Mouse (Mus musculus) MEL (cell line): ENCODE data around the gene Ezh1. TPM values are rescaled to one million over a fixed set of nuclear protein-coding genes. Genes with fewer than 3 reads are reported as not detected.
A peak's percentile ranks its signal among the peaks of the same experiment; 100 is the strongest.

Experiments
- DNase-seq: peaks from one replicate; pipeline ENCODE4 v3.0.0; 2011; ENCODE audit warnings: low read depth, low spot score
- H3K27ac ChIP-seq: 2 replicates; pipeline ENCODE4 v1.5.1; 2012; ENCODE audit warnings: low read depth, mild to moderate bottlenecking, control low read depth, low read length, moderate library complexity; ENCODE audit not compliant: control insufficient read depth
- H3K27me3 ChIP-seq, 2 experiments: fragments of 150-350 bp in 1 of 2; sonication (generic) in 1 of 2; 2 replicates each; pipeline ENCODE4 v1.6.1; 2012; ENCODE audit warnings: low read length in 2 of 2, mild to moderate bottlenecking in 2 of 2, improper control_type of control experiment in 1 of 2, moderate library complexity in 1 of 2; ENCODE audit not compliant: insufficient read depth in 2 of 2, control insufficient read depth in 1 of 2
- H3K36me3 ChIP-seq, 2 experiments: 2 replicates each; pipeline ENCODE4 v1.6.1; 2012 to 2014; ENCODE audit warnings: low read length in 2 of 2, improper control_type of control experiment in 1 of 2, inconsistent platforms in 1 of 2, mild to moderate bottlenecking in 1 of 2; ENCODE audit not compliant: insufficient read depth in 2 of 2, control insufficient read depth in 1 of 2
- H3K4me1 ChIP-seq, 2 experiments: fragments of 150-350 bp in 1 of 2; sonication (generic) in 1 of 2; 2 replicates each; pipeline ENCODE4 v1.6.1; 2012; ENCODE audit warnings: low read length in 2 of 2, improper control_type of control experiment in 1 of 2, mild to moderate bottlenecking in 1 of 2; ENCODE audit not compliant: insufficient read depth in 2 of 2, control insufficient read depth in 1 of 2
- H3K4me3 ChIP-seq, 2 experiments: fragments of 150-350 bp in 1 of 2; sonication (generic) in 1 of 2; 2 replicates each; pipeline ENCODE4 v1.5.1; 2012; ENCODE audit warnings: low read depth in 2 of 2, low read length in 2 of 2, mild to moderate bottlenecking in 2 of 2, moderate library complexity in 2 of 2, control low read depth in 1 of 2, improper control_type of control experiment in 1 of 2; ENCODE audit not compliant: control insufficient read depth in 1 of 2, insufficient read depth in 1 of 2
- H3K79me2 ChIP-seq: 2 replicates; pipeline ENCODE4 v1.6.1; 2012; ENCODE audit warnings: mild to moderate bottlenecking, low read length, moderate library complexity; ENCODE audit not compliant: control insufficient read depth, poor library complexity, insufficient read depth
- H3K9ac ChIP-seq: 2 replicates; pipeline ENCODE4 v1.6.1; 2012; ENCODE audit warnings: low read depth, mild to moderate bottlenecking, control low read depth, low read length, moderate library complexity; ENCODE audit not compliant: control insufficient read depth, poor library complexity, severe bottlenecking
- H3K9me3 ChIP-seq: fragments of 150-350 bp; sonication (generic); replicated peaks from 2 replicates; pipeline ENCODE4 v1.6.1; 2012; ENCODE audit warnings: mild to moderate bottlenecking, low read length, improper control_type of control experiment, moderate library complexity; ENCODE audit not compliant: insufficient read depth
- BHLHE40 ChIP-seq: IDR thresholded peaks from 2 replicates; pipeline ENCODE4 v1.6.1; 2012; ENCODE audit warnings: low read depth, mild to moderate bottlenecking, inconsistent platforms, low read length, improper control_type of control experiment, borderline replicate concordance
- CHD1 ChIP-seq: IDR thresholded peaks from 2 replicates; pipeline ENCODE4 v1.6.1; 2012; ENCODE audit warnings: low read depth, mild to moderate bottlenecking, inconsistent platforms, low read length, improper control_type of control experiment
- CHD2 ChIP-seq: IDR thresholded peaks from 2 replicates; pipeline ENCODE4 v1.6.1; 2011; ENCODE audit warnings: low read length, improper control_type of control experiment
- CTCF ChIP-seq, 3 experiments: IDR thresholded peaks in 2 of 3; conservative IDR thresholded peaks in 1 of 3; 2 replicates each; pipeline ENCODE4 v1.5.1; 2011 to 2012; ENCODE audit warnings: low read length in 3 of 3, low read depth in 2 of 3, mild to moderate bottlenecking in 2 of 3, improper control_type of control experiment in 1 of 3, inconsistent platforms in 1 of 3, mixed read lengths in 1 of 3, moderate library complexity in 1 of 3; ENCODE audit not compliant: control insufficient read depth in 1 of 3, insufficient read depth in 1 of 3, poor library complexity in 1 of 3, severe bottlenecking in 1 of 3
- E2F4 ChIP-seq: IDR thresholded peaks from 2 replicates; pipeline ENCODE4 v1.6.1; 2011; ENCODE audit warnings: low read depth, low read length, improper control_type of control experiment, borderline replicate concordance
- ELF1 ChIP-seq: IDR thresholded peaks from 2 replicates; pipeline ENCODE4 v1.6.1; 2014; ENCODE audit warnings: low read depth, mild to moderate bottlenecking, inconsistent platforms, low read length, improper control_type of control experiment, moderate library complexity
- EP300 ChIP-seq, 2 experiments: IDR thresholded peaks; 2 replicates each; pipeline ENCODE4 v1.6.1; 2011; ENCODE audit warnings: improper control_type of control experiment in 2 of 2, low read length in 2 of 2, low read depth in 1 of 2, mild to moderate bottlenecking in 1 of 2
- ETS1 ChIP-seq: IDR thresholded peaks from 2 replicates; pipeline ENCODE4 v1.6.1; 2012; ENCODE audit warnings: low read depth, mild to moderate bottlenecking, inconsistent platforms, low read length, improper control_type of control experiment, moderate library complexity
- GATA1 ChIP-seq: IDR thresholded peaks from 2 replicates; pipeline ENCODE4 v1.6.1; 2011; ENCODE audit warnings: low read depth, low read length, improper control_type of control experiment
- HCFC1 ChIP-seq: IDR thresholded peaks from 2 replicates; pipeline ENCODE4 v1.6.1; 2012; ENCODE audit warnings: low read depth, mild to moderate bottlenecking, inconsistent platforms, low read length, improper control_type of control experiment, moderate library complexity
- JUND ChIP-seq: IDR thresholded peaks from 2 replicates; pipeline ENCODE4 v1.6.1; 2011; ENCODE audit warnings: low read depth, mild to moderate bottlenecking, improper control_type of control experiment, low read length
- KAT2A ChIP-seq: conservative IDR thresholded peaks from 2 replicates; pipeline ENCODE4 v1.6.1; 2012; ENCODE audit warnings: low read depth, low read length, improper control_type of control experiment, inconsistent platforms
- MAFK ChIP-seq: IDR thresholded peaks from 2 replicates; pipeline ENCODE4 v1.6.1; 2011; ENCODE audit warnings: low read depth, mild to moderate bottlenecking, low read length, improper control_type of control experiment, borderline replicate concordance
- MAX ChIP-seq: IDR thresholded peaks from 2 replicates; pipeline ENCODE4 v1.6.1; 2011; ENCODE audit warnings: low read length, improper control_type of control experiment
- MAZ ChIP-seq: IDR thresholded peaks from 2 replicates; pipeline ENCODE4 v1.6.1; 2012; ENCODE audit warnings: low read depth, mild to moderate bottlenecking, inconsistent platforms, low read length, improper control_type of control experiment
- MEF2A ChIP-seq: IDR thresholded peaks from 2 replicates; pipeline ENCODE4 v1.6.1; 2014; ENCODE audit warnings: low read depth, mild to moderate bottlenecking, inconsistent platforms, low read length, improper control_type of control experiment; ENCODE audit not compliant: poor library complexity, insufficient replicate concordance, severe bottlenecking; ENCODE audit errors: extremely low read depth
- MXI1 ChIP-seq: IDR thresholded peaks from 2 replicates; pipeline ENCODE4 v1.6.1; 2011; ENCODE audit warnings: mild to moderate bottlenecking, low read depth, low read length, improper control_type of control experiment
- MYC ChIP-seq: IDR thresholded peaks from 2 replicates; pipeline ENCODE4 v1.6.1; 2011; ENCODE audit warnings: low read depth, mild to moderate bottlenecking, low read length, improper control_type of control experiment, moderate library complexity
- NELFE ChIP-seq: IDR thresholded peaks from 2 replicates; pipeline ENCODE4 v1.6.1; 2011; ENCODE audit warnings: low read depth, low read length, improper control_type of control experiment
- NRF1 ChIP-seq: IDR thresholded peaks from 2 replicates; pipeline ENCODE4 v1.6.1; 2014; ENCODE audit warnings: low read depth, mild to moderate bottlenecking, inconsistent platforms, low read length, improper control_type of control experiment, moderate library complexity; ENCODE audit not compliant: poor library complexity, insufficient read depth, severe bottlenecking
- POLR2A ChIP-seq, 2 experiments: IDR thresholded peaks; 2 replicates each; pipeline ENCODE4 v1.6.1; 2011 to 2012; ENCODE audit warnings: low read length in 2 of 2, mild to moderate bottlenecking in 2 of 2, control low read depth in 1 of 2, improper control_type of control experiment in 1 of 2, low read depth in 1 of 2, moderate library complexity in 1 of 2; ENCODE audit not compliant: control insufficient read depth in 1 of 2, insufficient read depth in 1 of 2, poor library complexity in 1 of 2
- POLR2AphosphoS5 ChIP-seq: IDR thresholded peaks from 2 replicates; pipeline ENCODE4 v1.6.1; 2012; ENCODE audit warnings: low read depth, borderline replicate concordance, mild to moderate bottlenecking, inconsistent platforms, low read length, moderate library complexity, mixed read lengths
- RAD21 ChIP-seq: IDR thresholded peaks from 2 replicates; pipeline ENCODE4 v1.6.1; 2011; ENCODE audit warnings: mild to moderate bottlenecking, low read depth, low read length, improper control_type of control experiment
- RCOR1 ChIP-seq: IDR thresholded peaks from 2 replicates; pipeline ENCODE4 v1.6.1; 2012; ENCODE audit warnings: low read depth, mild to moderate bottlenecking, inconsistent platforms, low read length, improper control_type of control experiment
- SIN3A ChIP-seq: IDR thresholded peaks from 2 replicates; pipeline ENCODE4 v1.6.1; 2012; ENCODE audit warnings: low read length, improper control_type of control experiment, inconsistent platforms
- SMC3 ChIP-seq: IDR thresholded peaks from 2 replicates; pipeline ENCODE4 v1.6.1; 2011; ENCODE audit warnings: low read depth, low read length, improper control_type of control experiment
- TAL1 ChIP-seq: IDR thresholded peaks from 2 replicates; pipeline ENCODE4 v1.6.1; 2012; ENCODE audit warnings: mild to moderate bottlenecking, inconsistent platforms, low read length, moderate library complexity, mixed read lengths
- TBP ChIP-seq: IDR thresholded peaks from 2 replicates; pipeline ENCODE4 v1.8.0; 2011; ENCODE audit warnings: low read depth, low read length, improper control_type of control experiment
- TCF12 ChIP-seq: IDR thresholded peaks from 2 replicates; pipeline ENCODE4 v1.6.1; 2014; ENCODE audit warnings: low read depth, mild to moderate bottlenecking, inconsistent platforms, low read length, improper control_type of control experiment, moderate library complexity
- UBTF ChIP-seq: IDR thresholded peaks from 2 replicates; pipeline ENCODE4 v1.6.1; 2012; ENCODE audit warnings: low read depth, mild to moderate bottlenecking, inconsistent platforms, low read length, improper control_type of control experiment, moderate library complexity, borderline replicate concordance; ENCODE audit not compliant: insufficient read depth
- USF1 ChIP-seq: IDR thresholded peaks from 2 replicates; pipeline ENCODE4 v1.6.1; 2014; ENCODE audit warnings: low read depth, mild to moderate bottlenecking, inconsistent platforms, low read length, improper control_type of control experiment, moderate library complexity
- USF2 ChIP-seq, 2 experiments: IDR thresholded peaks; 2 replicates each; pipeline ENCODE4 v1.6.1; 2011 to 2012; ENCODE audit warnings: improper control_type of control experiment in 2 of 2, low read length in 2 of 2, borderline replicate concordance in 1 of 2, inconsistent platforms in 1 of 2, low read depth in 1 of 2, mild to moderate bottlenecking in 1 of 2; ENCODE audit not compliant: insufficient read depth in 1 of 2
- ZC3H11A ChIP-seq: IDR thresholded peaks from 2 replicates; pipeline ENCODE4 v1.6.1; 2012; ENCODE audit warnings: low read depth, mild to moderate bottlenecking, inconsistent platforms, low read length, improper control_type of control experiment
- ZKSCAN1 ChIP-seq: IDR thresholded peaks from 2 replicates; pipeline ENCODE4 v1.6.1; 2012; ENCODE audit warnings: low read depth, mild to moderate bottlenecking, inconsistent platforms, low read length, improper control_type of control experiment, moderate library complexity
- ZMIZ1 ChIP-seq: IDR thresholded peaks from 2 replicates; pipeline ENCODE4 v1.6.1; 2012; ENCODE audit warnings: low read depth, mild to moderate bottlenecking, inconsistent platforms, low read length, improper control_type of control experiment, moderate library complexity
- ZNF384 ChIP-seq: IDR thresholded peaks from 2 replicates; pipeline ENCODE4 v1.6.1; 2012; ENCODE audit warnings: low read depth, mild to moderate bottlenecking, inconsistent platforms, low read length, improper control_type of control experiment
- polyA plus RNA-seq, 2 experiments: library from polyadenylated mRNA; stranded (reverse) in 1 of 2; unstranded in 1 of 2; fragments of >175 nt in 1 of 2; fragments of >200 nt in 1 of 2; gene quantifications; 2 replicates each; pipeline versions ENCODE4 v1.2.1 to v1.2.4; 2012; ENCODE audit warnings: low replicate concordance in 2 of 2, low read depth in 1 of 2; ENCODE audit not compliant: insufficient read length in 2 of 2, insufficient read depth in 1 of 2, missing spikeins in 1 of 2
- total RNA-seq: library from RNA; depleted of rRNA; stranded (reverse); fragments of 300-350 nt; gene quantifications from 2 replicates; pipeline ENCODE4 v1.2.3, GENCODE M21; 2012

Gene Ezh1
- total and polyA plus RNA-seq, 3 experiments: 5.0 to 8.4 TPM; not detected in 1

- Histone ChIP-seq H3K27me3 (no peaks in the 10 kb centered on the region), H3K79me2 (no peaks in the 10 kb centered on the region), H3K36me3 (no peaks in the 10 kb centered on the region), H3K9me3 (no peaks in the 10 kb centered on the region), H3K4me3 (no peak overlapping the region), H3K9ac (no peak overlapping the region), H3K4me1 (no peaks in the 10 kb centered on the region), H3K27ac (no peak overlapping the region)
- DNase-seq: peak; percentile 69
- no peak for TF ChIP-seq GATA1
- TF ChIP-seq RCOR1: no peak
- TF ChIP-seq SMC3: peak; percentile 85
- no peak for TF ChIP-seq ELF1
- TF ChIP-seq EP300 (IDR thresholded peaks at IDR 0.05; ENCODE audit: low read depth in 1 of 2, low read length in 2 of 2): no peak
- no peak for TF ChIP-seq TAL1
- peak; percentile 26; the same call in 1 of the 2 replicates for TF ChIP-seq MAX
- no peak for TF ChIP-seq USF1
- peak; percentile 98 for TF ChIP-seq ZNF384
- TF ChIP-seq KAT2A: no peak
- peak; percentile 83 for TF ChIP-seq ZC3H11A
- TF ChIP-seq RAD21: peak; percentile 87
- TF ChIP-seq MYC: no peak
- TF ChIP-seq MEF2A: no peak
- TF ChIP-seq SIN3A: peak; percentile 65
- TF ChIP-seq HCFC1: no peak; the same call in 1 of the 2 replicates
- peak; percentile 83 to 92 (median 87) for TF ChIP-seq CTCF (IDR thresholded peaks at IDR 0.05 in 2 of 3, conservative IDR thresholded peaks at IDR 0.05 in 1 of 3; ENCODE audit: control insufficient read depth in 1 of 3, insufficient read depth in 1 of 3, low read depth in 2 of 3, low read length in 3 of 3, poor library complexity in 1 of 3, severe bottlenecking in 1 of 3)
- peak; percentile 66; the same call in 1 of the 2 replicates for TF ChIP-seq MAZ
- TF ChIP-seq E2F4: no peak
- TF ChIP-seq TCF12: no peak
- no peak for TF ChIP-seq ZKSCAN1
- TF ChIP-seq BHLHE40: no peak
- no peak for TF ChIP-seq TBP
- no peak for TF ChIP-seq MXI1
- no peak for TF ChIP-seq ZMIZ1
- TF ChIP-seq POLR2A (IDR thresholded peaks at IDR 0.05; ENCODE audit: control insufficient read depth in 1 of 2, insufficient read depth in 1 of 2, low read depth in 1 of 2, low read length in 2 of 2, poor library complexity in 1 of 2): no peak
- no peak for TF ChIP-seq NELFE
- TF ChIP-seq POLR2AphosphoS5: no peak
- no peak for TF ChIP-seq MAFK
- TF ChIP-seq ETS1: no peak
- TF ChIP-seq JUND: no peak
- no peak for TF ChIP-seq USF2 (IDR thresholded peaks at IDR 0.05; ENCODE audit: borderline replicate concordance in 1 of 2, insufficient read depth in 1 of 2, low read depth in 1 of 2, low read length in 2 of 2)
- no peak for TF ChIP-seq CHD2
- no peak for TF ChIP-seq CHD1
- no peak for TF ChIP-seq UBTF
- no peak for TF ChIP-seq NRF1
These were observed 45.2 kb downstream of the Ezh1 start for GRCm38 (mm10) chr11:101180846-101181740.
